Comparison of ENCODE assay signal across 8 mouse cellular contexts in the genomic region with DNA sequence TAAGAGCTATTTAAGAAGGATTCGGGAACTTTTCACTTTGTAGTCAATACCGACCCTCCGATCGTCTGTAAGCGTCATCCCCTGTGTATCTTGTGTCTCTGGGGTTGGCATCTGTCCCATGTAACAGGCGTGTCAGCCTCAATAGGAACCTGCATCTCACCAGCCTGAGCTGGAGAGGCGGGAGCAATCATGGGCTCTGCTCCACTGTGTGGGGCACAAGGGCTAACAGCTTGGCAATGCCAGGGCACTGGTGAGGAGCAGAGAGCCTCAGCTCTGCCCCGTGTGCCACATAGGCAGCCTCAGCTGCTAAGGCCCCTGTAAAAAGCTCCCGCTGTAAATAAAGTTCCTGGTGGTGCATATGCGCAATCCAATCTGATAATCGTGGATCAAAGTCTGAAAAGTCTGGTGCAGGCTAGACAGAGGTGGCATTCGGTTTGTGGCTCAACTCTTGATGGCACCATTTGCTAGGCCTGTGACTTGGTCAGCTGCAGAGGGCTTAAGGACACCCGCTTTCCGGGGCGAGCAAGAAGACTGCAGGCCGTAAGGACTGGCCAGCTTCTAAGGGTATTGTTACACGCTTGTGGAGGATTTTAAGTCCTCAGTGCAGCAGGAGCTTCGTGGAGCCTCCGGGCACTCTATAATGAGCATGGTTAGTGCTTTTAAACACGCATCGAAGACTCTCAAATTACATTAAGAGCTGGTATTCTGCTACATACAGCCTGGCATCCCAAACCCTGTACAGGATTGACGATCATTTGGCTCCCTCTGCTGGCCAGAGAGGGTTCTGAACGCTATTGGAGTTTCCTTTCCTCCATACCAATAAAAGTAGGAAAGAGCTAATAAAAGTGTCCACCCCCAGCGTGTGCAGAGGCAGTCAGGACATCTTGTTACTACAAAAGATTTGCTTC. TPM values are rescaled to one million over a fixed set of nuclear protein-coding genes. Genes with fewer than 3 reads are reported as not detected.
DNase-seq lines count a peak whose midpoint lies in the region; ATAC-seq lines count a peak whose summit lies in the region.

No protein-coding gene starts in this region.

- DNase-seq in 3T3-L1 (ENCODE audit: low read depth, low spot score), result peak; percentile 92
- peak; percentile 81 to 87 for DNase-seq in adrenal gland, postnatal 36 days
- DNase-seq in heart, adult 8-10 months (ENCODE audit: low spot score), result peak; percentile 82
- DNase-seq in kidney, adult 9 months, result peak; percentile 78
- peak; percentile 87 for DNase-seq in splenic B cell, adult 2 months (ENCODE audit: low read depth, low spot score)

- peak overlapping the region; percentile 62 for H3K27ac ChIP-seq in embryonic facial prominence, embryonic 13.5 days
- peak overlapping the region; percentile 33; the same call in 1 of the 2 replicates for H3K27ac ChIP-seq in limb, embryonic 13.5 days

- H3K9me3 ChIP-seq in embryonic facial prominence, embryonic 13.5 days, result no peaks in the 10 kb centered on the region
- no peaks in the 10 kb centered on the region for H3K9me3 ChIP-seq in limb, embryonic 13.5 days

- peak overlapping the region; percentile 57 for H3K9ac ChIP-seq in embryonic facial prominence, embryonic 13.5 days
- peak overlapping the region; percentile 32; the same call in 1 of the 2 replicates for H3K9ac ChIP-seq in limb, embryonic 13.5 days

- H3K4me3 ChIP-seq in embryonic facial prominence, embryonic 13.5 days, result no peak overlapping the region
- 0 out of 2 replicates have a peak overlapping the region, but pooled peaks have one; percentile 11 for H3K4me3 ChIP-seq in limb, embryonic 13.5 days

- H3K27me3 ChIP-seq in embryonic facial prominence, embryonic 13.5 days, result no peaks in the 10 kb centered on the region
- H3K27me3 ChIP-seq in limb, embryonic 13.5 days, result no peaks in the 10 kb centered on the region
- H3K27me3 ChIP-seq in splenic B cell, adult 2 months (ENCODE audit: control insufficient read depth, insufficient read depth, low read length, poor library complexity, severe bottlenecking), result no peaks in the 10 kb centered on the region

- peak; percentile 82 for ATAC-seq in embryonic facial prominence, embryonic 13.5 days (ENCODE audit: insufficient number of reproducible peaks, insufficient read depth, low FRiP score, low TSS enrichment, low read depth)
- peak; percentile 88 for ATAC-seq in limb, embryonic 13.5 days (ENCODE audit: low FRiP score, low read depth)
- ATAC-seq in monocyte, adult 5-6 weeks (replicated peaks; ENCODE audit: insufficient number of reproducible peaks, low FRiP score, low TSS enrichment, poor library complexity, severe bottlenecking), result peak; percentile 78

- peaks cover 28% of the 10 kb centered on the region for H3K4me1 ChIP-seq in embryonic facial prominence, embryonic 13.5 days
- peaks cover 28% of the 10 kb centered on the region for H3K4me1 ChIP-seq in limb, embryonic 13.5 days

- whole genome bisulfite sequencing in embryonic facial prominence, embryonic 13.5 days, result 29% methylated on average over 24 of the region's 24 CpGs
- WGBS in limb, embryonic 13.5 days, result 36% methylated on average over 24 of the region's 24 CpGs

- H3K36me3 ChIP-seq in embryonic facial prominence, embryonic 13.5 days, result no peaks in the 10 kb centered on the region
- H3K36me3 ChIP-seq in limb, embryonic 13.5 days, result peaks cover 2% of the 10 kb centered on the region
- H3K36me3 ChIP-seq in splenic B cell, adult 2 months (ENCODE audit: control insufficient read depth, insufficient read depth, low read length, poor library complexity, severe bottlenecking), result no peaks in the 10 kb centered on the region

- H3K4me2 ChIP-seq in embryonic facial prominence, embryonic 13.5 days, result peak overlapping the region; percentile 46
- peak overlapping the region; percentile 48 for H3K4me2 ChIP-seq in limb, embryonic 13.5 days (replicated peaks)

RNA-seq across cellular contexts. Expression of a gene that starts 59.2 kb away (rescaled TPM):
- 100 to 1,000 TPM; 128 to 136 TPM for total RNA-seq in adrenal gland, postnatal 36 days (2021)
- 108 and 119 TPM in 2 replicates for polyA plus RNA-seq in embryonic facial prominence, embryonic 13.5 days (2015; fragmentation: Nextera tagmentation; extraction: Ambion mirVana)
- total RNA-seq in heart, adult 8-10 months (2022), result 10 to 100 TPM in 3 of 4 experiments, 1 to 10 TPM in 1; 9.7 to 16.5 (median 14.7) TPM
- 96.6 and 102 TPM in 2 replicates for polyA plus RNA-seq in limb, embryonic 13.5 days (2015; fragmentation: Nextera tagmentation; extraction: Ambion mirVana)
- 12.2 to 24.2 TPM (median 16.6 TPM) in 3 replicates for total RNA-seq in monocyte, adult 5-6 weeks (2017)
